Mouse (Mus musculus): ENCODE results near the gene Tent5d. TPM values are rescaled to one million over a fixed set of nuclear protein-coding genes. Genes with fewer than 3 reads are reported as not detected.

Gene Tent5d
- not detected for polyA plus RNA-seq (2017; shearing (Covaris generic))

GRCm38 (mm10) chrX:107792290-107792689, at the start of gene Tent5d:
Tent5d (plus strand) TSS chrX:107792590.

GRCm38 (mm10) chrX:107816218-107816554, 23.8 kb downstream of the Tent5d start, which contains the start of gene 2610002M06Rik:
2610002M06Rik (minus strand) TSS chrX:107816334.

Other genes starting within 250 kb of the Tent5d start
- gene Tbx22, start 124.6 kb upstream of the Tent5d start, polyA plus RNA-seq (2017; shearing (Covaris generic)), result not detected
- gene 2610002M06Rik, start 23.7 kb downstream of the Tent5d start, polyA plus RNA-seq (2017; shearing (Covaris generic)), result 31.4 TPM
- gene Gm732, start 155.9 kb downstream of the Tent5d start, polyA plus RNA-seq (2017; shearing (Covaris generic)), result not detected